Mouse (Mus musculus) megakaryocyte, embryonic 14.5 days (primary cell): ENCODE results near the gene Cnbd2.

Experiments
- FLI1 ChIP-seq: IDR thresholded peaks from 2 replicates; pipeline ENCODE4 v1.6.1; 2012; ENCODE audit warnings: low read length, inconsistent platforms, mixed read lengths
- GATA1 ChIP-seq: IDR thresholded peaks from 3 replicates; pipeline ENCODE4 v1.6.1; 2012; ENCODE audit warnings: mixed read lengths, low read length, inconsistent platforms, borderline replicate concordance

GRCm38 (mm10) chr2:156402036-156402435 lies 89.9 kb downstream of the Cnbd2 start:
- no peak for TF ChIP-seq GATA1
- TF ChIP-seq FLI1: no peak
